Mouse (Mus musculus): ENCODE measurements at regions not wholly inside any gene's neighbourhood (a gene's known extent, or its start where the extent isn't known, plus 50 kb on each side); places are given as distances from the start of the nearest gene placed in this dataset.
"Not testable (repeated sequence)": the region's sequence is repeated elsewhere in the genome, so short reads cannot be mapped to it uniquely, and the experiment has no call there.

DNA sequence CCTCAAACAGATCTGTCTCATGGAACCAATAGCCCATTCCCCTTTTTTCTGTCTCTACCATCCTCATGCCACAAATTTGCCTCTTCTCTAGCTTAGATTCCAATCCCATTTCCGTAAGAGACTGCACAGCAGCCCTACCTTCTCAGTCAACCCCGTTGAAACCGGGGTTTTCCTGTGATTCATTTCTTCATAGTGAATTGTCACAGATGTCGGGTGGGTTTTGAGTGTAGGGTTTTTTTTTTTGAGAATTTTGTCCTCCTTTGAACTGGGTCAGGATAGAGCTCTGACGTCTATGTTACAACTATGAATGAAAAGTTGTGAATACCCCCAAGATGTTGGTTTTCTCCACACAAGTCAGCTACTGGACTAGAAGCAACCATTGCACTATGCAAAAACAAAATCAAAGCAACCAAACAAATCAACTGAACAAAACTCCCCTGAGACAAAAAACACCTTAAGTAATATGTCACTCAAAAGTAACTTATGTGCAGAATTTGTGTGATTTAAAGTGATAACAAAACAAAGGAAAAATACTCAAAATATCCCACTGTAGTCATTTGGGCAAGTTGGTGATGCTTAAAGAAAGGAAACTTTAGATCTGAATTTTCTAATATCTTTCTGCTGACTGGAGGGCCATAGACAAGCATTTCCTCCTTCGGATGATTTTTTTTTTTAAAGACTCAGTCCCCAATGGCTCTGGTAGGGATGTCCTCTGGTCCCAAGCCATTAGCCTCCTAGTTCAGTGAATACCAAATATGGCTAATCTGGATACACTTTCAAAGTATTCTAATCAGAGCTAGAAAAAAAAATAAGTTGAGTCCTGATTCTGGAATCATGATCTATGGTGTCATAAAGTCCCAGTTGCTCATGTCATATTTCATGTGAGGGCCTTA is 120.7 kb upstream of the Tet2 start:
- DNase-seq (ENCODE audit: low spot score), result no peak

DNA sequence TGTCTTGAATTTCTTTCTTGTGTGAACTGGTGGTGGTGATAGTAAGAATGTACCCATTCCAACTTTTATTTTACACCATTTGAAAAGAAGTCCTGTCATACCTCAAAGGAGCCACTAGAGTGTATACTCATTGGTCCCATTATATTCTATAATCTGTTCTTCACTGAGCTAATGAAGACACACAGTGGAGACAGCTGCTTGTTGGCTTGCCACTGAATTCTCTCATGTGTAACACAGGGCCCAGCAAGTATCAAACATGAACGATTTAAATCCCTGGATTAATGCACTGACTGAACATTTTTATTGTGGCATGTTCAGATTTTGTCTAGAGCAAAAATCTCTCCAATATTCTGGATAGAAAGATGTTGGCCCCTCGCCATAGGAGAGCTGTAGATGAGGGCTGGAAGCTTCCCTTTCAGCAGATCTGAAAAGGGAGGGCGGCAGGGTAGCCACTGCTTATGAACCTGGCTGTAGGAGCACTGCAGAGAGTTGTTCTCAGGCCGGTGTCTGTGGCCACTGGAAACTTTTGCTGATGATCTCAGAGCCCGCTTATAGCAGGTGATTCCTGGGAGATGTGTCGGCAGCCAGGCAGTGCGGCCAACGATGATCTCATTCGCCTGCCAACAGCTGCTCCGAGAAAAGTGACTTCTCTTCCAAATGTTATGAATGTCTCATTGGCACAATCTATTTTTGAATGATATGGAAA is 128.0 kb upstream of the Tet2 start:
- DNase-seq (ENCODE audit: low spot score), result no peak

DNA sequence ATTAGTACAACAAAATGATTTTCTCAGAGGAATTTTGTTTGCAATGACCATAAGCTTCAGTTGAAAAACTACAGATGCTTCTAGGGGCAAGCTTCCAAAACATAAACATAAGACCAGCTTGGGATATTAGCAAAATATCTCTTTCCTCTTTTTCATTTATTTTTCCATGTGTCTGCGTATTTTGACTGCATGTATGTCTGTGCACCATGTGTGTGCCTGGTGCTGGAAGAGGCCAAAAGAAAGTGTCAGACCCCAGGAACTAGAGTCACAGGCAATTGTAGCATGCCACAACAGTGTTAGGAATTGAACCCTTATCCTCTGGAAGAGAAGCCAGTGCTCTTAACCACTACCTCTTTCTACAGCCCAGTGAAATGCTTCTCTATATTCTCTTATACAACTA is 133.0 kb upstream of the Tet2 start:
- DNase-seq (ENCODE audit: low spot score), result no peak

DNA sequence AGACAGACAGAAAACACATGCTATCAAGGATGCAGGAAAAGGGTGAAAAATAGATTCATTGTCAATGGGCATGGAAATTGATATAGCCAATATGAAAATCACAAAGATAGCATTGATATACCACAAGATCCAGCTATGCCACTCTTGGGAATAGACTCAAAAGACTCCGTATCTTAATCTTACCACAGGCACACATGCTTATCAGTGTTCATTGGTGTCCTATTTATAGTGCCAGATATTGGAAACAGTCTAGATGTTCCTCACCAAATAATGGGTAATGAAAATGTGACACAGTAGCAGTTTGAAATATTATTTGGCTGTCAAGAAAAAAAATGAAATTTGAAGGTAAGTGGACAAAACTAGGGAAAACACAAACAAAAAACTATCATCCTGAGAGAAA is 135.0 kb upstream of the Tet2 start:
- DNase-seq (ENCODE audit: low spot score), result no peak

DNA sequence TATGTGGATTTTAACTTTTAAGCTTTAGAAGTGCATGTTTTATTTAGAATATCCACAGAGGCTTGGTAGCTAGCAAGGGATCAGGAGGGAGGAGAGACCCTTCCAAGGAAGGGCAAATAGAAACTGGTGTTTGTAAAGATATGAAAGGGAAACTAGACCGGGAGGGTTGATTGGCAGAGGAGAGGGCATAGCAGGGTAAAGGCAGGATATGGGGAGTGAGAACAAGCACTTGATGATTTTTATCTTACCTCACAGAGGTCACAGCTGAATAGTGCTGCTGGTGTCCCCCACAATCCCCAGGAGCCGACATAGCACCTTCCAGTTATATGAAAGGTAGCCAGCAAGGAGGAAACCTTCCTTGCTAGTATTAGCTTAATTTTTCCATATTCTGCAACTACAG is 135.4 kb upstream of the Tet2 start:
- DNase-seq (ENCODE audit: low spot score), result no peak

DNA sequence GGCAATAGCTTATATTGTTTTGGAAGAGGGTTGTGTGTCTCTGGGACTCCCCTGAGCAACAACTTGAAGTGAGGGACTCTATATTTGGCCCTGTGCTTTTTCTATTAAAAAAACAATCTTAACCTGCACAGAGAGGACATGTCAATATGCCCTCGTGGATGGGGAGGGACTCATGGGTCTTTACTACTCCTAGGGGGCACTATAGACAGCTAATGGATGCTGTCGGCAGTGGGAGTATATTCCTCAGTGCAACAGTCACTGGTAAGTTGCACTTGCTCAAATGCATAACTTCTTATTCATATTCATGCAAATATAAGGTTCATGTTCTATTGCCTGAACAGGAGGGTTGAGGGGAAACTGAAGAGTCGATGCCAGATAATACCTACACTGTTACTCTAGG is 135.9 kb upstream of the Tet2 start:
- no peak for DNase-seq (ENCODE audit: low spot score)

DNA sequence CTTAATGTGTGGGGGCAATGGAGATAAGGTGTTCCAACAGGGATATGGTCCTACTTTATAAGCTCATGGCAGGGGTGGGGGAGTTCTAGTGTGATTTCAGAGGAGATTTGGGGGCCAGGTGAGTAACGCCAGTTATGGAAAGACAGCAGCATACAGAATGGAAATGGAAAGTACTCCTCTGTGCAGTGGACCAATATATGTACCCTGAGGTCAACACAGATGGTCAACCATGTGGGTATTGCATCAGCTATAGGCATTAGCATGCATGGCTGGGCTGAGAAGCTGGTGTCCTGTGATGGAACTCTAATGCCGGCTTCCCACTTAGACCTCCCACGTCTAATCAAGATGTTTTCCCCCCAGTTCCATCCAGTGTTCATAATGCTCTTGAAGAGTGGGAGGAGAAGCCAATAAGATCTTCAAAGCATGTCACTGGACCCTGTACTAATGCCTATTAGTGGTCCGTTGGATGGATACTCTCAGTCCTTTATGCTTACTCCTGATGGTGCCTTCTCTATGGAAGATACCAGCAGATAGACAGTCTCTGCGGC is 139.3 kb upstream of the Tet2 start:
- DNase-seq (ENCODE audit: low spot score), result no peak

DNA sequence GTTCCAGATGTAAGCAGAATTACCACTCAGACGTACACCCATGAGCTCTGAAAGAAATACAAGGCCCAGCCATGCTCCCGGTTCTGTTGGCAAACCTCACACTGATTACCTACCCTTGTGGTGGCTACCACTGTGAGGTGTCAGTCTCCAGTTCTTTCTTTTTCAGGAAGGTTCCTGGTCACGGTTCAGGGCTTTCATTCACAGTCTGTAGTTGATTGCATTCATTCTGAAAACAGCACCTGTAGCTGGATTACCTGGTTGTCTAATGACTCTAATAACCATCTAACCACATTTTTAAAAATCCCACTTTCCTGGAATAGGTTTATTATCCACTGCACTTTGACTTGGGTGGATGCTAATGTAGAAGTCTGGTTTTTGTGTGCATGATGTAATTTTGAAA is 139.8 kb upstream of the Tet2 start:
- DNase-seq (ENCODE audit: low spot score), result no peak

DNA sequence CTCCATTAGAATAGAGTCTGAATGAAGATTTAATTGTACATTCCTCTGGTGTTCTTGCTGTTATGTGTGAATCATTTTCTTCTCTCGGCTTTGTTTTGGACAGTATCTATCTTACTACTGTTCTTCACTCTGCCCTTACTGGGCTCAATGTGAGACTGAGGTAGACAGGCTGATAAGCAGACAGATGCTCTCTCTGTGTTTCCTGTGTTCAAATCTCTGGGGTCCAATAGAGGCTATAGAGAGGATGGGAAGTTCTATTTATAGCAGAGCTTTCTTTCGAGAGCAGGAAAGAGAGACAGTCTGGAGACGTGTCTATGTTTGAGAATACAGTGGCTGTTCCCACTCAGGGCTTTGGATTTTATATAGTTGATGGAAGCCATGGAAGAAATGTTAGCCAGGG is 140.5 kb upstream of the Tet2 start:
- DNase-seq (ENCODE audit: low spot score), result no peak

DNA sequence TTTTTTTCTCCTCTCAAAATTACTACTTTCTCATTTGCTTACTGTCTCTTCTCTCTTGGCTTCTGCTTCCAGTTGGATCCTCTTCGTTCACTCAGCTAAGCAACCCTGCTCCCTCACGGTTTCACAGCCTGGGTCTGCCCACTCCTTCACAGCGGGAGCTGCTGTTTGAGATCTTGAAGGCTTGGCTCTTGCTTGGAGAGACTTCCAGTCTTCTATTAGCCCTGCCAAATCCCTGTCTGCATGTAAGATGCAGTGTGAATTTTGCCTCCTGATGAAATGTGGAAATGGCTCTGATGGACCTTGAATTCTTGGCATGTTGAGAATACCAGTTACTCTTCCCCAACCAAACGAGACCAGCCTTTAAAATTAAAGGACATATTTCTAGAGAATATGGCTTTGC is 149.1 kb upstream of the Tet2 start:
- DNase-seq (ENCODE audit: low spot score), result no peak

DNA sequence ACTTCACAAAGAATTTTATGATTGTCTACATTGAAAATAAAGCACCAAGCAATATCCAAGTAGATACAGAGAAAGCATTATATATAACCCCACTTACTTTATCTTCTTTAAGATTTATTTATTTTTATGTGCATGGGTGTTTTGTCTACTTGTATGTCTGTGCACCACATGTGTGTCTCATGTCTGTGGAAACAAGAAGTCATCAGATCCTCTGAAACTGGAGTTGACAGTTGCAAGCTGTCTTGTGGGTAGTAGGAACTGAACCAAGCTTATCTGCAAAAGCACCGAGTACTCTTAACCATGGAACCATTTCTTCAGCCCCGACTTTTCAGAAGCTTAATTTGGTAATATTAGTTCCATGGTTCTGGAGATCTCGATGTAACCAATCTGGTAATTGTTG is 151.2 kb upstream of the Tet2 start:
- DNase-seq (ENCODE audit: low spot score), result no peak

DNA sequence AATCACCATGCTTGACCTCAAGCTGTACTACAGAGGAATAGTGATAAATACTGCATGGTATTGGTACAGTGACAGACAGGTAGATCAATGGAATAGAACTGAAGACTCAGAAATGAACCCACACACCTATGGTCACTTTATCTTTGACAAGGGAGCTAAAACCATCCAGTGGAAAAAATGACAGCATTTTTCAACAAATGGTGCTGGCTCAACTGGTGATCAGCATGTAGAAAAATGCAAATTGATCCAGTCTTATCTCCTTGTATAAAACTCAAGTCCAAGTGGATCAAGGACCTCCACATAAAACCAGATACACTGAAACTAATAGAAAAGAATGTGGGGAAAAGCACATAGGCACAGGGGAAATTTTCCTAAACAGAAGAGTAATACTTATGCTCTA is 159.9 kb upstream of the Tet2 start:
- DNase-seq (ENCODE audit: low spot score), result not testable (repeated sequence)

DNA sequence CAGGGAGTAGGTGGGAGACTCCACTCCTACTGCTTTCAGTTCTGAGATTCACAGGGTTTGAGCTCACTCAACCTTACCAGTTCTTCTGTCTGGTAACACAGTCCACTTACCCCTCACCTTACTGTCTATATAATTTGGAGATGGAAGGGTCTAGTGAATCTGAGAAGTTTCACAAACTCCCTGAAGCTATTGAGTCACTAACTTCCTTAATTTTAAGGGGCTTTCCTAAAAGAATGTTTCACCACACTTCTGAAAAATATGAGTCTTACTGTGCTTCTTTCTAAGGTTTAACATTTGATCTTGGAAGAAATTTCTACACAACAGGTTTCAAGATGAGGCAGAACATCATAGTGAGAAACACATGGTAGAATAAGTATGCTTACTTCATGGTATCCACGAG is 166.6 kb upstream of the Tet2 start:
- no peak for DNase-seq (ENCODE audit: low spot score)

DNA sequence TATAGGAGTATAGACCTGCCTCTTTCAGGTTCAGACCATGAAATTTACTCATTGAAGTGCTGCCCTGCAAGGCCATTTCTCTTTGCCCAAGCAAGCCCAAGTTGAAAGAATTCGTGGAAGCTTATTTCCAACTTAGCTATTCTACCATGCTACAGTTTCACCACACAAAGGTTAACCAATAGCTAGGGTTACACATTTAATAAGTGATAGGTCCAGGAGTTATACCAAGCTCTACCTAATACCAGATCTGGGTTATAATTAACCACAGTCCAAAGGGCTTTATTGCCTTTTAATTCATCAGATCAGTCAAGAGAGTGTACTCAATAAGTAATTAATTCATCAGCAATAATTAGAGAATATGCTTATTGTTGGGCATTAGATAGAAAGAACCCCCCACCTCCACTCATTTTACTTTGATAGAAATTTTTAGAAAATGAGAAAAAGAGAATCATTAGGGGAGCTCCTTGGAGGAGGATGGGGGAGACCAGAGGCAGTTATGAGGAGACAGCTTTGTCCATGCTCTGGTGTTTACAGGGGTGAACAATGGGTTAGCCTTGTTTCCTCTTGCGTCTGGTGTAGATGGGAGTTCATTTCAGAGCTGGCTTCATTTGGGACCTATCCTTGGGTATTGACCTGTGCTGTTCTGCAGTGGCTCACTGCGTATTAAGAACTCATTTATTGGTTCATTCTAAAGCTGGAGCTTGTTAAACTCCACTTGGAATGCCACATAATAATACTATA is 177.8 kb upstream of the Tet2 start:
- DNase-seq (ENCODE audit: low spot score), result no peak

DNA sequence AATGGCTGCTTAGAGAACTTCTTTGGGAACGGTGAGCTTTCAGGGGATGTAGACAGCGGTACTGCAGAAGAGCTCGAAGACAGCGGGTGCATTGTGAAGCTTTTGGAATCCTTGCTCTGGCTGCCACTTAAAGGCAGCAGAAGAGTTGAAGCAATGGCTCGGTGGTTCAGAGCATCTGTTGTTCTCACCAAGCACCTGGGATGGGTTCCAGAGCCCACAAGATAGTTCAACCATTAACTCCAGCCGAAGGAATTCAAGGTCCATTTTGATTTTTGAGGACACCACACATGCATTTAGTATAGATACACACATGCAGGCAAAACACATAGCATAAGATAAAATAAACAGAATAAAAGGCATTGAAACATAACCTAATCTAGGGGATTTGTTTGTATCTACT is 181.9 kb upstream of the Tet2 start:
- no peak for DNase-seq (ENCODE audit: low spot score)

DNA sequence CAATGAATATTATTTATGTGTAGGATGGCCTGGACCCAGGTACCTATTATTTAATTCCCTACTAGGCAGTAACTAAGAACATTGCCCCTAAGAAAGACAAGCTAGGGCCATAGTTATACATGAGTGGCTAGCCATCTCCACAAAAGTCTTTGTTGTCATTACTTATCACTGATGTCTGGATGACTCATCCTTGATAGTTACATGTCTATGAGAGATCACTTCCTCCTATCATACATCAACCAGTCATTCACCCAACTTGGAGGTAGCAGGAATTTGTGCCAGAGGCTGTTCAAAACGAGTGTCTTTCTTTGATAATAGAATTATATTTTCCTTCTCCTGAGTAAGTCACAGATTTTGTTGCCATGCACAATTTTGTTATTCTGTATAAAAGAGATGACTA is 190.7 kb upstream of the Tet2 start:
- DNase-seq (ENCODE audit: low spot score), result no peak

DNA sequence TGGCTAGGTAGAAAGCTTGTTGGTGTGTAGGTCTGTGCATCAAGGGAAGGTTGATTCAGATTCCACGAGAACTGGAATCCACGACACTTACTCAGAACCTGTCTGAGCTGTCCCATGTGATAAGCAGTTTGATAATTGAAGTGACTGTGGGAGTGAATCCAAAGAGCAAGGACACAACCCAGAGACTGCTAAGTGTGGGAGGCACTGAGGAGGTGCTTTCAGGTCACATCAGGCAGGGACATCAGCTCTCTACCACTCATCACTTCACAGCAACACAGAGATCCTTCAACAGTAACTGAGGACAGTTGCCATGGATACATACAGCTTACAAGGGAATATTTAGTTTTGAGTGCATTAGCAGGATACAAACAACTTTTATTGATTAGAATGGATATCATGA is 194.0 kb upstream of the Tet2 start:
- DNase-seq (ENCODE audit: low spot score), result no peak

DNA sequence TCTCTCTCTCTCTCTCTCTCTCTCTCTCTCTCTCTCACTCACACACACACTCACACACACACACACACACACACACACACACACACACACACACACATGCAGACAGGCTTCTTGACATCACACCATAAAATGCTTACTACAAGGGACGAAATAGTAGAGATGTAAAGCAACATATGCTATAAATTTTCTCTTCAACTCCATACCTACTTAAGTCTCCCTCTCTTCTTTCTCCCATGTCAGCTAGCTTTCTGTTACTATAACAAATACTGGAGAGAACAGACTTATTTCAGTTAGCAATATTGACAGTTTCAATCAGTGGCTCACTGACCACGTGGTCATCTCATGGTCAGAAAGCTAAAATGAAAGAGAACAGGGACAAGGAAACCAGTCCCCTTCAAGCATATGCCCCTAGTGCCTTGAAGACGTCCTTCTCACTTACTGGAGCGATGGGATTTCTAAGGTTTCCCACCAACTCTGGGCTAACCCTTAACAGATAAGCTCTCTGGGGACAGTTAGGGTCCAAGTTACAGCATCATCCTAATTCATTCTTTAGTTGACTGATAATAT is 199.7 kb upstream of the Tet2 start:
- DNase-seq (ENCODE audit: low spot score), result no peak

DNA sequence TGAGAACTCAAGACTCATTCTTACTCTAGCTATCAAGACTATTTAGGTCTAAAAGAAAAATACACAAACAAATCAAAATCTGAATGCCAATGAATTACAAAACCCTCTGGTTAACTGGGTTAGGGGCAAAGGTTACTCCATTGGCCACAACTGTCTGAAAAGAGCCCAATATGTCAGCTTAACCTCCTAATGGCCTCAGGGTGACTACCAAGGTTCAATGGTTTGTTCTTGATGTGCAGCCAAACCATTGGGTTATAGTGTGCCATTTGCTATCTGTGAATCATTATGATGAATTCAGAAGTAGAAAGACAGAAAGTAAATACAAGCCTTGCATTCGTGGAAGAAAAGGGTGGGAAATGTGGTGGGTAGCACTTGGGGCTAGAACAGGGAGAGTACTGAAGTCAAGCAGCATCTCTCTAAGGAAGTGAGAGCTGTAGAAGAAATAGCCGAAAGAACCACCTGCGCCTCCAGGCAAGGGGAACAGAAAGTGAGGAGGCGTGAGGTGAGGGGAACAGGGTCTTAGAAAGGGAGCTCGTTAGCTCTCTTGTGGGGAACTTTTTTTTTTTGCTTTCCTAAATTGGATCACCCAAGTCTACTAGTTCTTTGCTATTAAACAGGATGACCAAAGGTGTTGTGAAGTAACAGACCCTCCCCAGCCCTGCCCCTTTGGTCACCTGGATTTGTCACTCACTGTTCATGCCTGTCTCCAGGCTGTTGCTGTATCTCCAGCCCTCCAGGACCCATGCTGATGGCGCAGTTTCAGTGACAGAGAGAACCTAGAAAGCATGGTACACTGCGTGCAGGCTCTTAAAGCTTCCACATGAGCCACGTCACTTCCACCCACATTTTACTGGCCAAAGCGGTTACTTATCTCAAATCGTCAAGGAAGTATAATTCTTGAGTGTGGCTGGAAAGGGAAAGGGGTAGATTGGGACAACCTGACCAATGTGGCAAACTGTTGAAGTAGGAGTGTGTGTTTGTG is 204.1 kb upstream of the Tet2 start:
- DNase-seq (ENCODE audit: low spot score), result no peak

DNA sequence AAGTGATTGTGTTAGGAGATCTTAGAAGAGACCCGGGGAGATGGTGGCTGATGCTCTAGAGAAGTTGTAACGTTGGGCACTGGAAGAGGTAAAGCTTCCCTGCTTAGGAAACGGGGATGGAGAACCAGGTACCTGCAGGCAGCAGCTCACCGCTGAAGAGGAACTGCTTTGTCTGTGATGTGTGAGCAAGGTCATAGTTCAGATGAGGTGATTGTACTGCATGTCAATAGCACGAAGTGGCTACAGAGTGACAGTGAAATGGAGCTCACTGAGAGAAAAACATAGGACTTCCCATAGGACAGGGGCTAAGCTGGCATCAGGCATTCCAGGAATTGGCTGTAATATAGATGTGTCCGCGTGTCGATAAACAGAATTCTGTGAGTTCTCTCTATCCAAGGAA is 205.1 kb upstream of the Tet2 start:
- no peak for DNase-seq (ENCODE audit: low spot score)

DNA sequence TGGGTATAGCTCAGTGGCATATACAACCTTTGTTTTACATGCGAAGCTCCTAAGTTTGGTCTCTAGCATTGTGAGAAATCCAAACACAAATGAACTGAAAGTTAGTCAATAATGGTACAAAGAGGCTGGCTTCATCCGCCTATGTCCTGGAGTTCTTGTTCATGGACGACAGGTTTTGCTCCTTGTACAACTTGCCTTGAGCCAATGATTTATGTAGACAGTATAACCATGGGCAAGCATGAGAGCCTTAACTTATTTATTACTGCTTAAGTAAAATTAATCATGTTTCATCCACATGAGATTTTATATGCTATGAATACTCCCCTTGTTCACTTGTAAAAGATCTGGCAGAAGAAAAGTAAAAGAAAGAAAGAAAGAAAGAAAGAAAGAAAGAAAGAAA is 205.7 kb upstream of the Tet2 start:
- DNase-seq (ENCODE audit: low spot score), result no peak

Measured in urinary bladder, postnatal 25 days (tissue).